Mouse (Mus musculus): ENCODE measurements around the gene Ppp2r5a. TPM values are rescaled to one million over a fixed set of nuclear protein-coding genes. Genes with fewer than 3 reads are reported as not detected.

Gene Ppp2r5a
- polyA plus RNA-seq, 2 experiments, result 30.3 to 40.1 TPM

DNA sequence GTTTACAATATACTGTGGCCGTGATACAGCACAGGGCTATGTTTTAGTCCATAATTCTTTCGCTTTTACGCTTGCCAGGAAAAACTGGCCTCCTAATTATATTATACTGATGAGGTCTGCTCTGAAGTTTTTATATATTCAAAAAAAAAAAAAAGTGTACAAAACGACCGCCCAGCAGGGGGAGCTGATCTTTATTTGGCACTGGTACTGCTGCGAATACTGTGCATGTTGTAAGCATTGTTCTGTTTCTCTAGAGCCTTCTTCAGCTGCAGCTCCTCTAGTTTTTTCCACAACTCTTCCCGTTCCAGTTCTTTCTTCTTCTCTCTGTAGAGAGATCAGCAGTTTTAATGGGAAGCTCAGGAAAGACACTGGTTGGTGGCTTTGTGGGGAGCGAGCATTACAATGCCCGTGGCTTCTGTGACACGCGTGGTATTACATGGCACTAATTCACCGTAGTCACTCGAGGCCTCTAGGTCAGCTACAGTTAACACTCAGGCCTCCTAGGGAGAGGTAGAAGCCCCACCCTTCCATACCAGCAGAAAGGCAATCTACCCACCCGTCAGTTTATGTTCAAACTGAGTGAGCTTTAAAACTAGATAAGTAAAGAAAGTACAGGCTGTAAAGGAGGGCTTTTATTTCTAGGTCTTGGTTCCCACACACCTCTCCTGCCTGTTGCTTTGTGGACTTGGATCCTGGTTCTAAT is 50.1 kb downstream of the Ppp2r5a start:
- H3K36me3 ChIP-seq (ENCODE audit: control insufficient read depth, insufficient read depth, low read length), result peaks cover 54% of the 10 kb centered on the region
- H3K4me3 ChIP-seq (replicated peaks; ENCODE audit: low read length), result no peak overlapping the region
- no peak overlapping the region for H3K9ac ChIP-seq (ENCODE audit: low read depth, low read length, severe bottlenecking)
- peak; percentile 88 for DNase-seq (ENCODE audit: low spot score)
- 0 out of 2 replicates have a peak, but pooled peaks have one; percentile 39 for ATAC-seq (ENCODE audit: low FRiP score, low read depth)
- no peaks in the 10 kb centered on the region for H3K9me3 ChIP-seq (ENCODE audit: control insufficient read depth, low read length)
- peaks cover 3% of the 10 kb centered on the region; the same call in 1 of the 2 replicates for H3K4me1 ChIP-seq (ENCODE audit: control insufficient read depth, insufficient read depth, low read length)
- WGBS, result 48% methylated on average over 14 of the region's 14 CpGs
- no peak for TF ChIP-seq POLR2A (IDR thresholded peaks at IDR 0.05; ENCODE audit: borderline replicate concordance, extremely low read depth, insufficient read depth, insufficient read length)
- H3K4me2 ChIP-seq (replicated peaks; ENCODE audit: low read depth, low read length, severe bottlenecking), result no peak overlapping the region
- peak overlapping the region; percentile 48; the same call in 1 of the 2 replicates for H3K27ac ChIP-seq (replicated peaks; ENCODE audit: low read depth, low read length)
- no peaks in the 10 kb centered on the region for H3K27me3 ChIP-seq (ENCODE audit: control insufficient read depth, insufficient read depth, low read length)

- H3K4me2 ChIP-seq (replicated peaks; ENCODE audit: low read depth, low read length, severe bottlenecking), result no peak overlapping the region
- 93% methylated on average over 5 of the region's 5 CpGs for WGBS
- H3K4me1 ChIP-seq (ENCODE audit: control insufficient read depth, insufficient read depth, low read length), result peaks cover 2% of the 10 kb centered on the region; the same call in 1 of the 2 replicates
- H3K9ac ChIP-seq (ENCODE audit: low read depth, low read length, severe bottlenecking), result no peak overlapping the region
- peaks cover 54% of the 10 kb centered on the region for H3K36me3 ChIP-seq (ENCODE audit: control insufficient read depth, insufficient read depth, low read length)
- DNase-seq (ENCODE audit: low spot score) (no peak), ATAC-seq (ENCODE audit: low FRiP score, low read depth) (no peak)
- no peaks in the 10 kb centered on the region for H3K9me3 ChIP-seq (ENCODE audit: control insufficient read depth, low read length)
- TF ChIP-seq POLR2A (IDR thresholded peaks at IDR 0.05; ENCODE audit: borderline replicate concordance, extremely low read depth, insufficient read depth, insufficient read length), result no peak
- no peaks in the 10 kb centered on the region for H3K27me3 ChIP-seq (ENCODE audit: control insufficient read depth, insufficient read depth, low read length)
- H3K27ac ChIP-seq (replicated peaks; ENCODE audit: low read depth, low read length), result no peak overlapping the region
- H3K4me3 ChIP-seq (replicated peaks; ENCODE audit: low read length), result no peak overlapping the region
These were observed 52.7 kb downstream of the Ppp2r5a start for GRCm38 (mm10) chr1:191350355-191350754.

DNA sequence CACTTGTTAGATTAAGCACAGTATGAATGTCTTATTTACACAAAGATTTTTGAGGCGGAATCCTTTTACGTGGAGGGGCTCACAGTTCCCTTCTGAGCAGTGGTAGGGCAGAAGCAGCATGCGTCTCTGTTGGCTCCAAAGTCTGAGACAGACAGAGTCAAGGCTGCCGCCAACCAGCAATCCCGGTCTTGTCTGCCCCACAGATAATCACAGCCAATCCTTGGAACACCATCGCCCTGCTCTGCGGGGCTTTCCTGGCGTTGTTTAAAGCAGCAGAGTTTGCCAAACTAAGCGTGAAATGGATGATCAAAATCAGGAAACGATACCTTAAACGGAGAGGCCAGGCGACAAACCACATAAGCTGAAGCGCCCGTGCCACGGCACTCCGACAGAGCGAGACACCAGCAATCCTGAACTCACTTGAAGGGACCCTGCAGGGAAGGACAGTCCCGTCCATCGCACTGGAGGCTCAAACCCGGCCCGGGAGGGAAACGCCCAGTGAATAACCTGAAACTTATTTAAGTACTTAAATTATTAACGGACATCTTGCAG is 53.5 kb downstream of the Ppp2r5a start:
- WGBS, result 88% methylated on average over 23 of the region's 23 CpGs
- ATAC-seq (ENCODE audit: low FRiP score, low read depth) (no peak), DNase-seq (ENCODE audit: low spot score) (no peak)
- H3K36me3 ChIP-seq (ENCODE audit: control insufficient read depth, insufficient read depth, low read length), result peaks cover 55% of the 10 kb centered on the region
- no peak overlapping the region for H3K4me3 ChIP-seq (replicated peaks; ENCODE audit: low read length)
- H3K4me2 ChIP-seq (replicated peaks; ENCODE audit: low read depth, low read length, severe bottlenecking), result no peak overlapping the region
- H3K9ac ChIP-seq (ENCODE audit: low read depth, low read length, severe bottlenecking), result no peak overlapping the region
- H3K27me3 ChIP-seq (ENCODE audit: control insufficient read depth, insufficient read depth, low read length), result no peaks in the 10 kb centered on the region
- no peak for TF ChIP-seq POLR2A (IDR thresholded peaks at IDR 0.05; ENCODE audit: borderline replicate concordance, extremely low read depth, insufficient read depth, insufficient read length)
- peaks cover 2% of the 10 kb centered on the region; the same call in 1 of the 2 replicates for H3K4me1 ChIP-seq (ENCODE audit: control insufficient read depth, insufficient read depth, low read length)
- no peaks in the 10 kb centered on the region for H3K9me3 ChIP-seq (ENCODE audit: control insufficient read depth, low read length)
- no peak overlapping the region for H3K27ac ChIP-seq (replicated peaks; ENCODE audit: low read depth, low read length)

GRCm38 (mm10) chr1:191348996-191349395 is 54.1 kb downstream of the Ppp2r5a start:
- Histone ChIP-seq H3K9me3 (ENCODE audit: control insufficient read depth, low read length) (no peaks in the 10 kb centered on the region), H3K4me3 (replicated peaks; ENCODE audit: low read length) (no peak overlapping the region), H3K27ac (replicated peaks; ENCODE audit: low read depth, low read length) (no peak overlapping the region), H3K27me3 (ENCODE audit: control insufficient read depth, insufficient read depth, low read length) (no peaks in the 10 kb centered on the region), H3K36me3 (ENCODE audit: control insufficient read depth, insufficient read depth, low read length) (peaks cover 52% of the 10 kb centered on the region), H3K4me1 (ENCODE audit: control insufficient read depth, insufficient read depth, low read length) (peaks cover 2% of the 10 kb centered on the region; the same call in 1 of the 2 replicates), H3K4me2 (replicated peaks; ENCODE audit: low read depth, low read length, severe bottlenecking) (no peak overlapping the region), H3K9ac (ENCODE audit: low read depth, low read length, severe bottlenecking) (no peak overlapping the region)
- no peak for TF ChIP-seq POLR2A (IDR thresholded peaks at IDR 0.05; ENCODE audit: borderline replicate concordance, extremely low read depth, insufficient read depth, insufficient read length)
- DNase-seq (ENCODE audit: low spot score) (no peak), ATAC-seq (ENCODE audit: low FRiP score, low read depth) (no peak)
- 57% methylated on average over 5 of the region's 5 CpGs for WGBS

GRCm38 (mm10) chr1:191348592-191348991 is 54.5 kb downstream of the Ppp2r5a start:
- no peak overlapping the region for H3K4me2 ChIP-seq (replicated peaks; ENCODE audit: low read depth, low read length, severe bottlenecking)
- no peak overlapping the region for H3K4me3 ChIP-seq (replicated peaks; ENCODE audit: low read length)
- no peak for TF ChIP-seq POLR2A (IDR thresholded peaks at IDR 0.05; ENCODE audit: borderline replicate concordance, extremely low read depth, insufficient read depth, insufficient read length)
- ATAC-seq (ENCODE audit: low FRiP score, low read depth) (no peak), DNase-seq (ENCODE audit: low spot score) (no peak)
- no peaks in the 10 kb centered on the region for H3K9me3 ChIP-seq (ENCODE audit: control insufficient read depth, low read length)
- WGBS, result 88% methylated on average over 2 of the region's 2 CpGs
- no peak overlapping the region for H3K9ac ChIP-seq (ENCODE audit: low read depth, low read length, severe bottlenecking)
- peaks cover 52% of the 10 kb centered on the region for H3K36me3 ChIP-seq (ENCODE audit: control insufficient read depth, insufficient read depth, low read length)
- H3K4me1 ChIP-seq (ENCODE audit: control insufficient read depth, insufficient read depth, low read length), result peaks cover 2% of the 10 kb centered on the region; the same call in 1 of the 2 replicates
- no peaks in the 10 kb centered on the region for H3K27me3 ChIP-seq (ENCODE audit: control insufficient read depth, insufficient read depth, low read length)
- no peak overlapping the region for H3K27ac ChIP-seq (replicated peaks; ENCODE audit: low read depth, low read length)

Measured in limb, embryonic 14.5 days (tissue).